Comparison of ENCODE assay signal across 8 mouse cellular contexts in genomic region chr5:115011519-115012261, GRCm38 (mm10). TPM values are rescaled to one million over a fixed set of nuclear protein-coding genes. Genes with fewer than 3 reads are reported as not detected.
DNase-seq lines count a peak whose midpoint lies in the region; ATAC-seq lines count a peak whose summit lies in the region.

No protein-coding gene starts in this region.

- peak; percentile 68 for DNase-seq in 3T3-L1 (ENCODE audit: low read depth, low spot score)
- peak; percentile 35 for DNase-seq in adrenal gland, adult 8-10 months
- peak; percentile 44 for DNase-seq in embryonic facial prominence, embryonic 11.5 days (ENCODE audit: low spot score)
- DNase-seq in heart, adult 18-20 months = peak; percentile 53 to 70
- DNase-seq in kidney, adult 18-20 months = peak; percentile 64
- peak; percentile 71 to 77 for DNase-seq in spleen, postnatal 10 days (ENCODE audit: low spot score in 2 of 2)

- ATAC-seq in embryonic facial prominence, embryonic 11.5 days (replicated peaks; ENCODE audit: insufficient number of reproducible peaks, low FRiP score, low TSS enrichment, low read depth) = 0 out of 2 replicates have a peak, but pooled peaks have one; percentile 8
- ATAC-seq in limb, embryonic 15.5 days (ENCODE audit: insufficient number of reproducible peaks, low FRiP score, low TSS enrichment, low read depth) = no peak
- peak; percentile 51 for ATAC-seq in midbrain, embryonic 15.5 days (replicated peaks)

- peak overlapping the region; percentile 72 for H3K4me3 ChIP-seq in embryonic facial prominence, embryonic 11.5 days (ENCODE audit: low read depth, low read length)
- peak overlapping the region; percentile 95 for H3K4me3 ChIP-seq in limb, embryonic 15.5 days
- H3K4me3 ChIP-seq in midbrain, embryonic 15.5 days = peak overlapping the region; percentile 93

- H3K9me3 ChIP-seq in embryonic facial prominence, embryonic 11.5 days (replicated peaks; ENCODE audit: control insufficient read depth, low read length) = no peaks in the 10 kb centered on the region
- no peaks in the 10 kb centered on the region for H3K9me3 ChIP-seq in limb, embryonic 15.5 days
- no peaks in the 10 kb centered on the region for H3K9me3 ChIP-seq in midbrain, embryonic 15.5 days

- peak overlapping the region; percentile 65 for H3K27ac ChIP-seq in embryonic facial prominence, embryonic 11.5 days (replicated peaks; ENCODE audit: low read depth, low read length)
- H3K27ac ChIP-seq in limb, embryonic 15.5 days = peak overlapping the region; percentile 94
- H3K27ac ChIP-seq in midbrain, embryonic 15.5 days = peak overlapping the region; percentile 94

- no peaks in the 10 kb centered on the region for H3K4me1 ChIP-seq in embryonic facial prominence, embryonic 11.5 days (ENCODE audit: control insufficient read depth, insufficient read depth, low read length)
- peaks cover 27% of the 10 kb centered on the region for H3K4me1 ChIP-seq in limb, embryonic 15.5 days
- H3K4me1 ChIP-seq in midbrain, embryonic 15.5 days = peaks cover 33% of the 10 kb centered on the region

- H3K4me2 ChIP-seq in embryonic facial prominence, embryonic 11.5 days (ENCODE audit: low read depth, low read length) = peak overlapping the region; percentile 58
- H3K4me2 ChIP-seq in limb, embryonic 15.5 days = peak overlapping the region; percentile 70
- H3K4me2 ChIP-seq in midbrain, embryonic 15.5 days = peak overlapping the region; percentile 93

- no peaks in the 10 kb centered on the region for H3K27me3 ChIP-seq in embryonic facial prominence, embryonic 11.5 days (ENCODE audit: control insufficient read depth, insufficient read depth, low read length)
- no peaks in the 10 kb centered on the region for H3K27me3 ChIP-seq in limb, embryonic 15.5 days
- no peaks in the 10 kb centered on the region for H3K27me3 ChIP-seq in midbrain, embryonic 15.5 days (replicated peaks)

- no peaks in the 10 kb centered on the region for H3K36me3 ChIP-seq in embryonic facial prominence, embryonic 11.5 days (replicated peaks; ENCODE audit: control insufficient read depth, insufficient read depth, low read depth, low read length)
- H3K36me3 ChIP-seq in limb, embryonic 15.5 days = no peaks in the 10 kb centered on the region
- H3K36me3 ChIP-seq in midbrain, embryonic 15.5 days (replicated peaks) = no peaks in the 10 kb centered on the region

- WGBS in embryonic facial prominence, embryonic 11.5 days = 1% methylated on average over 63 of the region's 63 CpGs
- under 1% methylated on average over 62 of the region's 63 CpGs for WGBS in limb, embryonic 15.5 days
- under 1% methylated on average over 63 of the region's 63 CpGs for WGBS in midbrain, embryonic 15.5 days

- peak overlapping the region; percentile 95 for H3K9ac ChIP-seq in embryonic facial prominence, embryonic 11.5 days (replicated peaks; ENCODE audit: low read length)
- peak overlapping the region; percentile 99 for H3K9ac ChIP-seq in limb, embryonic 15.5 days
- peak overlapping the region; percentile 99 for H3K9ac ChIP-seq in midbrain, embryonic 15.5 days

RNA-seq across cellular contexts. Expression of gene Sppl3, which starts 0.8 kb away (rescaled TPM):
- 10 to 100 TPM; 44.3 to 62.9 (median 56.7) TPM for total RNA-seq in adrenal gland, adult 8-10 months (2022)
- 23.5 and 43.6 TPM in 2 replicates for polyA plus RNA-seq in embryonic facial prominence, embryonic 11.5 days (2014; fragmentation: Nextera tagmentation; extraction: Ambion mirVana)
- total RNA-seq in heart, adult 18-20 months (2021) = 10 to 100 TPM; 30.1 to 32.2 TPM
- 18.6 and 19.9 TPM in 2 replicates for polyA plus RNA-seq in limb, embryonic 15.5 days (2015; fragmentation: Nextera tagmentation; extraction: Ambion mirVana)
- 35.1 and 47.1 TPM in 2 replicates for polyA plus RNA-seq in midbrain, embryonic 15.5 days (2015; fragmentation: Nextera tagmentation; extraction: Ambion mirVana)

RNA-seq across cellular contexts. Expression of gene Hnf1a, which starts 40.8 kb away (rescaled TPM):
- total RNA-seq in adrenal gland, adult 8-10 months (2022) = not detected
- not detected in 2 replicates for polyA plus RNA-seq in embryonic facial prominence, embryonic 11.5 days (2014; fragmentation: Nextera tagmentation; extraction: Ambion mirVana)
- not detected for total RNA-seq in heart, adult 18-20 months (2021)
- not detected in 2 replicates for polyA plus RNA-seq in limb, embryonic 15.5 days (2015; fragmentation: Nextera tagmentation; extraction: Ambion mirVana)
- 0.05 and 0.10 TPM in 2 replicates for polyA plus RNA-seq in midbrain, embryonic 15.5 days (2015; fragmentation: Nextera tagmentation; extraction: Ambion mirVana)
